Mouse (Mus musculus) lung, postnatal 0 days (tissue): ENCODE measurements around the gene Meis2. TPM values are rescaled to one million over a fixed set of nuclear protein-coding genes. Genes with fewer than 3 reads are reported as not detected.
A peak's percentile ranks its signal among the peaks of the same experiment; 100 is the strongest.

ENCODE experiments used
- ATAC-seq: fragments of 200-750 bp; cut with Nextera tagmentation; 2 replicates; pipeline ENCODE4 v1.8.0; 2017; ENCODE audit warnings: moderate library complexity
- DNase-seq: peaks from one replicate; pipeline ENCODE4 v3.0.0-alpha.2; 2016; ENCODE audit warnings: low spot score
- H3K27ac ChIP-seq: fragments of 300-500 bp; sonication (generic); 2 replicates; pipeline ENCODE4 v1.5.1; 2014; ENCODE audit warnings: antibody characterized with exemption, mild to moderate bottlenecking, low read length, mixed read lengths
- H3K27me3 ChIP-seq: fragments of 300-500 bp; sonication (generic); replicated peaks from 2 replicates; pipeline ENCODE4 v1.6.1; 2014; ENCODE audit warnings: low read length, mixed read lengths; ENCODE audit not compliant: insufficient read depth
- H3K36me3 ChIP-seq: fragments of 300-500 bp; sonication (generic); 2 replicates; pipeline ENCODE4 v1.6.1; 2014; ENCODE audit warnings: low read length, mixed read lengths; ENCODE audit not compliant: insufficient read depth
- H3K4me1 ChIP-seq: fragments of 300-500 bp; sonication (generic); 2 replicates; pipeline ENCODE4 v1.6.1; 2014; ENCODE audit warnings: antibody characterized with exemption, low read depth, low read length, mixed read lengths; ENCODE audit not compliant: insufficient read depth
- H3K4me2 ChIP-seq: fragments of 300-500 bp; sonication (generic); replicated peaks from 2 replicates; pipeline ENCODE4 v1.6.1; 2014; ENCODE audit warnings: low read depth, mild to moderate bottlenecking, low read length, moderate library complexity, mixed read lengths
- H3K4me3 ChIP-seq: fragments of 300-500 bp; sonication (generic); 2 replicates; pipeline ENCODE4 v1.5.1; 2014; ENCODE audit warnings: low read depth, low read length
- H3K9ac ChIP-seq: fragments of 300-500 bp; sonication (generic); replicated peaks from 2 replicates; pipeline ENCODE4 v1.6.1; 2014; ENCODE audit warnings: low read depth, mild to moderate bottlenecking
- H3K9me3 ChIP-seq: fragments of 300-500 bp; sonication (generic); 2 replicates; pipeline ENCODE4 v1.6.1; 2016; ENCODE audit warnings: low read length, mixed read lengths
- CTCF ChIP-seq: IDR thresholded peaks from 2 replicates; pipeline ENCODE4 v1.5.1; 2016; ENCODE audit warnings: antibody characterized with exemption, mild to moderate bottlenecking
- EP300 ChIP-seq: IDR thresholded peaks from 2 replicates; pipeline ENCODE4 v1.6.1; 2016; ENCODE audit warnings: antibody characterized with exemption, mild to moderate bottlenecking, control low read depth
- WGBS: fragments of 180-500 bp; shearing (Covaris S2); extraction: QIAGEN DNeasy Blood & Tissue Kit; methylation state at CpG from one replicate; pipeline ENCODE4 v1.1.7; 2014; 5-methylcytosine and 5-hydroxymethylcytosine counted together
- polyA plus RNA-seq: library from polyadenylated mRNA; unstranded; fragments of >200 nt; fragmentation: Nextera tagmentation; extraction: Ambion mirVana; gene quantifications from 2 replicates; pipeline ENCODE4 v1.2.1, GENCODE M21; 2015

The Meis2 gene
- polyA plus RNA-seq, 1 experiment from 2014 or later: 12.0 TPM

DNA sequence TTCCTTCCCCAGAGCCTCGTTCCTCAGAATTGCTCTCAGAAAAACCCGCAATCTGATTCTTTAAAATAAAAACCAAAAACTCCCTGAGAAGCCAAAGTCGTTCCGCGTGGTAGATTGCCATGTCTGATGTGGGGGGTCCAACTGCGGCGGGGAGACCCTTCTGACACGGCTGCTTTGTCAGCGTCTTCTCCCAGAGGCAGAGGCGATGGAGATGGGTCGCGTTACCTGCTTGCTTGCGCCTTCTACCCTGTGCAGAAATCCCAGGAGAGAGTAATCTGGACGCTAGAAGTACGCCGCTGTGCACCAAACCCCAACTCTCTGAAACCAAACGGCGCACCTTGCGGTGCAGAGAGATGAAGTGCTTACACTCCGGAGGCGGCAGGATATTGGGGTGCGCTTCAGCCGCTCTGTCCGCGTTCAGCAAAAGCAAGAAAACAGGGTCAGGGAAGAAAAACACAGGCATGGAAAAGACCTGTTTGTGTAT, 210.8 kb downstream of the Meis2 start:
- Histone ChIP-seq H3K9me3 (no peaks in the 10 kb centered on the region), H3K27ac (no peak overlapping the region), H3K4me2 (peak overlapping the region; percentile 27), H3K27me3 (peaks cover 49% of the 10 kb centered on the region), H3K9ac (no peak overlapping the region), H3K4me3 (no peak overlapping the region), H3K36me3 (no peaks in the 10 kb centered on the region), H3K4me1 (peaks cover 4% of the 10 kb centered on the region; the same call in 1 of the 2 replicates)
- DNase-seq: no peak
- TF ChIP-seq EP300 (no peak), CTCF (no peak)
- no peak for ATAC-seq
- WGBS: 6% methylated on average over 25 of the region's 25 CpGs

GRCm38 (mm10) chr2:115854007-115854827, 211.4 kb downstream of the Meis2 start:
- Histone ChIP-seq H3K4me1 (peaks cover 4% of the 10 kb centered on the region; the same call in 1 of the 2 replicates), H3K4me2 (peak overlapping the region; percentile 27; the same call in 1 of the 2 replicates), H3K27me3 (peaks cover 49% of the 10 kb centered on the region), H3K36me3 (no peaks in the 10 kb centered on the region), H3K4me3 (no peak overlapping the region), H3K27ac (no peak overlapping the region), H3K9me3 (no peaks in the 10 kb centered on the region), H3K9ac (no peak overlapping the region)
- 21% methylated on average over 14 of the region's 14 CpGs for WGBS
- TF ChIP-seq EP300 (no peak), CTCF (no peak)
- ATAC-seq (no peak), DNase-seq (no peak)

DNA sequence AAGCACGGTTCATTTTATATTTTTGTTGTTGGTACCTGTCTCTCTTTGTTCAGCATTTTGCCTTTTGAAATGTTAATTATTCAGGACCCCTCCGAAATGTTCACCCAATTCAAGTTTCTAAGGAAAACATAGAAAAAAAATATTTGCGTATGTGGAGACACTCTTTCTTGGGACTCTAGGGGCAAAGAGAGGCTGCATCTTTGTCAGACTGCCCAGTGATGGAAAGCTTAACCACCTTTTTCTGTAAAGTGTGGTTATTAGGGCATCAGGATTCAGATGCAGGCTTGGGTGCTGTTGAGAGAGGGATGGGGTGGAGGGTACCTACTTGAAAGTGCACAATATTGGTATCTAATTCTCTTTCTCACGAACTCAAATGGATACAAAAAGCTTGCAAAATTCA, 212.4 kb downstream of the Meis2 start:
- no peaks in the 10 kb centered on the region for H3K9me3 ChIP-seq
- no peak for ATAC-seq
- TF ChIP-seq CTCF (no peak), EP300 (no peak)
- 39% methylated on average over 4 of the region's 4 CpGs for WGBS
- H3K36me3 ChIP-seq: no peaks in the 10 kb centered on the region
- 0 out of 2 replicates have a peak overlapping the region, but pooled peaks have one; percentile 3 for H3K4me3 ChIP-seq
- DNase-seq: no peak
- peaks cover 4% of the 10 kb centered on the region; the same call in 1 of the 2 replicates for H3K4me1 ChIP-seq
- no peak overlapping the region for H3K27ac ChIP-seq
- peaks cover 48% of the 10 kb centered on the region for H3K27me3 ChIP-seq
- no peak overlapping the region for H3K9ac ChIP-seq
- H3K4me2 ChIP-seq: 0 out of 2 replicates have a peak overlapping the region, but pooled peaks have one; percentile 28

GRCm38 (mm10) chr2:115852615-115853014, 213.0 kb downstream of the Meis2 start:
- peak; percentile 47 for ATAC-seq
- Histone ChIP-seq H3K9ac (no peak overlapping the region), H3K4me3 (0 out of 2 replicates have a peak overlapping the region, but pooled peaks have one; percentile 3), H3K9me3 (no peaks in the 10 kb centered on the region), H3K4me1 (peaks cover 4% of the 10 kb centered on the region; the same call in 1 of the 2 replicates), H3K36me3 (no peaks in the 10 kb centered on the region), H3K27me3 (peaks cover 43% of the 10 kb centered on the region), H3K4me2 (peak overlapping the region; percentile 28; the same call in 1 of the 2 replicates), H3K27ac (no peak overlapping the region)
- DNase-seq: no peak
- 2% methylated on average over 22 of the region's 22 CpGs for WGBS
- no peak for TF ChIP-seq CTCF
- TF ChIP-seq EP300: no peak

GRCm38 (mm10) chr2:115852109-115852508, 213.5 kb downstream of the Meis2 start:
- WGBS: 41% methylated on average over 11 of the region's 11 CpGs
- Histone ChIP-seq H3K4me2 (no peak overlapping the region), H3K9me3 (no peaks in the 10 kb centered on the region), H3K27me3 (peaks cover 38% of the 10 kb centered on the region), H3K9ac (no peak overlapping the region), H3K36me3 (no peaks in the 10 kb centered on the region), H3K4me1 (peaks cover 4% of the 10 kb centered on the region; the same call in 1 of the 2 replicates), H3K27ac (no peak overlapping the region), H3K4me3 (no peak overlapping the region)
- DNase-seq (no peak), ATAC-seq (no peak)
- no peak for TF ChIP-seq EP300
- TF ChIP-seq CTCF: no peak

DNA sequence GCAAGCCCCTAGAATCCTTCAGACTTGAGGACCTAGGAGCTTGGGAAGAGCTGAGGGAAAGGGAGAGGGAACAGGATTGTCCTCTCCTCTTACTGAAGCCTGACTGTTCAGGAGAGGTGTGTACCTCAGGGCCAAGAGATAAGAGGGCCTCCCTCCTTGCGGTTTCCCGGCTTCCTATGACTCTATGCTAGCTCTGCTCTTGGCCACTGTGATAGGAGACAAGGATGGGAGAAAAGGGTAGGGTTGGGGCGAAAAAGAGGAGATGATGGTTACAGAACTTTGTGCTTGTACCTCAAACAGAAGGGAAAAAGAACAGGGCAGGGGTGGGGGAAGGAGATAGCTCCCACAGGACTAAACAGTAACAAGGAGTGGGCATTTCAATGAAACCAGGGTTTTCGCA, 214.7 kb downstream of the Meis2 start:
- ATAC-seq (no peak), DNase-seq (no peak)
- TF ChIP-seq CTCF (no peak), EP300 (no peak)
- Histone ChIP-seq H3K27ac (no peak overlapping the region), H3K9me3 (no peaks in the 10 kb centered on the region), H3K9ac (no peak overlapping the region), H3K4me3 (no peak overlapping the region), H3K27me3 (peaks cover 34% of the 10 kb centered on the region), H3K36me3 (no peaks in the 10 kb centered on the region), H3K4me1 (peaks cover 4% of the 10 kb centered on the region; the same call in 1 of the 2 replicates), H3K4me2 (no peak overlapping the region)
- 88% methylated on average over 4 of the region's 4 CpGs for WGBS
